In genomic region chr6:119108466-119109394, GRCm38 (mm10) we compare ENCODE assay signal across 8 mouse cellular contexts.
DNase-seq lines count a peak whose midpoint lies in the region; ATAC-seq and TF ChIP-seq lines count a peak whose summit lies in the region.

No protein-coding gene starts in this region.

- POLR2A ChIA-PET in Patski (lab: Charles Lee), result no interaction called here

- no peak overlapping the region for H3K27ac ChIP-seq in liver, embryonic 16.5 days (ENCODE audit: low read length)
- H3K27ac ChIP-seq in neural tube, embryonic 13.5 days (replicated peaks), result peak overlapping the region; percentile 96

- H3K27me3 ChIP-seq in Patski, result peaks cover 18% of the 10 kb centered on the region
- H3K27me3 ChIP-seq in liver, embryonic 16.5 days (ENCODE audit: control insufficient read depth, insufficient read depth, low read depth, low read length), result peaks cover 66% of the 10 kb centered on the region
- H3K27me3 ChIP-seq in neural tube, embryonic 13.5 days, result peaks cover 27% of the 10 kb centered on the region

- H3K9ac ChIP-seq in liver, embryonic 16.5 days (ENCODE audit: low read depth, low read length), result peak overlapping the region; percentile 27; the same call in 1 of the 2 replicates
- peak overlapping the region; percentile 91 for H3K9ac ChIP-seq in neural tube, embryonic 13.5 days

- TF ChIP-seq CTCF in Patski (IDR thresholded peaks at IDR 0.05), result peak; percentile 67

- H3K4me1 ChIP-seq in liver, embryonic 16.5 days (ENCODE audit: control insufficient read depth, low read depth, low read length), result peaks cover 8% of the 10 kb centered on the region
- H3K4me1 ChIP-seq in neural tube, embryonic 13.5 days (replicated peaks), result peaks cover 32% of the 10 kb centered on the region

- intact Hi-C loops in heart, postnatal 36 days (cut with DNase I), result loop anchor here (5.0 kb wide), 1 partner anchor 461 kb away; no protein-coding TSS in a partner anchor

- H3K4me2 ChIP-seq in liver, embryonic 16.5 days (ENCODE audit: low read depth, low read length), result peak overlapping the region; percentile 81
- H3K4me2 ChIP-seq in neural tube, embryonic 13.5 days, result peak overlapping the region; percentile 84

- no peaks in the 10 kb centered on the region for H3K9me3 ChIP-seq in liver, embryonic 16.5 days (replicated peaks; ENCODE audit: control insufficient read depth, low read length)
- H3K9me3 ChIP-seq in neural tube, embryonic 13.5 days, result no peaks in the 10 kb centered on the region

- in situ Hi-C loops in Patski (cut with MboI; ENCODE audit: low pct_unique_long_range_greater_than_20kb), result no loop called here

- CTCF ChIA-PET in Patski (lab: Charles Lee), result interaction anchor here (1.0 to 1.5 kb wide), 2 partner anchors 317 to 462 kb away, joined by 3 to 4 read pairs; no protein-coding TSS in a partner anchor

- peak overlapping the region; percentile 56 for H3K4me3 ChIP-seq in liver, embryonic 16.5 days (ENCODE audit: low read depth, low read length)
- H3K4me3 ChIP-seq in neural tube, embryonic 13.5 days, result peak overlapping the region; percentile 75

- no peak for DNase-seq in Patski (ENCODE audit: low read depth, low spot score)
- peak; percentile 73 to 80 for DNase-seq in cerebellum, adult 18-20 months
- DNase-seq in forelimb bud, embryonic 11.5 days (ENCODE audit: low read depth, low spot score), result peak; percentile 82
- DNase-seq in heart, postnatal 36 days, result peak; percentile 55 to 62
- DNase-seq in kidney, postnatal 4 days, result peak; percentile 76 to 83
- peak; percentile 72 for DNase-seq in thymus, postnatal 0 days (ENCODE audit: low spot score)

- WGBS in liver, embryonic 16.5 days (ENCODE audit: insufficient replicate concordance), result under 1% methylated on average over 72 of the region's 93 CpGs
- WGBS in neural tube, embryonic 13.5 days, result under 1% methylated on average over 62 of the region's 93 CpGs

- peak; percentile 58 for ATAC-seq in Patski
- ATAC-seq in liver, embryonic 16.5 days (ENCODE audit: low read depth), result peak; percentile 58
- peak; percentile 87 for ATAC-seq in neural tube, embryonic 13.5 days (ENCODE audit: low read depth)

- no peaks in the 10 kb centered on the region for H3K36me3 ChIP-seq in liver, embryonic 16.5 days (ENCODE audit: control insufficient read depth, insufficient read depth)
- H3K36me3 ChIP-seq in neural tube, embryonic 13.5 days, result no peaks in the 10 kb centered on the region
